Mouse (Mus musculus) CD4-positive, CD25-positive, alpha-beta regulatory T cell, adult 2 months (primary cell): ENCODE data around the gene Etv6.

ENCODE experiments used
- DNase-seq: peaks from one replicate; pipeline ENCODE4 v3.0.0-alpha.2; 2012; ENCODE audit warnings: low read depth, low spot score

Etv6 gene

GRCm38 (mm10) chr6:134206251-134206650, 170.8 kb downstream of the Etv6 start:
- no peak for DNase-seq

- DNase-seq: peak; percentile 80
These were observed 172.1 kb downstream of the Etv6 start for GRCm38 (mm10) chr6:134207391-134208179.

- no peak for DNase-seq
These were observed 172.9 kb downstream of the Etv6 start for GRCm38 (mm10) chr6:134208180-134208952.

- no peak for DNase-seq
These were observed 175.4 kb downstream of the Etv6 start for GRCm38 (mm10) chr6:134210675-134211457.

GRCm38 (mm10) chr6:134211458-134211776, 175.9 kb downstream of the Etv6 start:
- no peak for DNase-seq

DNA sequence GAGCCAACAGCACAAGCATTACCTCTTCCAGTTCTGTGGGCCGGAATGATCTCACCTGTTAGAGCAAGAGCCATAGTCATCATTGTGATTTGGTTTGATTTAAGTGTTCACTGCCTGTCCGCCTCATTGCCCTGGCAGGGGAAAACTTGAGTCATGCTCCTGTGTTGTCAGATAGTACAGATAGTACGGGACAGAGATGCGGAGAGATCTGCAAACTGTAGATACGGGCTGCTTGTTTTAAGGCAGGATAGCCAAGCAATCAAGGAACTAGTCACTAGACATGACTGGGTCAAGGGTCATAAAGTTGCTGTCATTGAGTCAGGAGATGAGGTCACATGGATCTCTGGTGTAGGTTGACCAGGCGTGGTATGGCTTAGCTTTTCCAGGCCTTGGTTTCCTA, 182.2 kb downstream of the Etv6 start:
- no peak for DNase-seq

DNA sequence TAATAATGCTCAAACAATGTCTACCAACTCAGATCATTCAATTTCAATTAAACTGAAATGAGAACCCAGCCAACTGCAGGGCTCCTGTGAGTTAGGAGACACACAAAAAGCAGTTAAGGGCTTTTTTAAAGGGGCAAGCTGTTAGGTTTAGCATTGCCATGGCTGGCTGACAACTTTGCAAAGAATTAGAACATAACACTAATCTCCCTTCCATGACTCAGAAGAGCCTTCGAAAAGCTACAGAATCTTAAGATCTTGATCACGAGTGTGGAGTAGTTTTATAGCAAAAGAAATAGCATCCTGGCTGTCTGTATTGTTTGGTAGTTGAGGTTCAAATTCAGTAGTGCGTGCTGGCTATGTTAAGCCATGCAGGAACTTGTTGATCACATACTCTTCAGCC, 182.9 kb downstream of the Etv6 start:
- DNase-seq: no peak

DNA sequence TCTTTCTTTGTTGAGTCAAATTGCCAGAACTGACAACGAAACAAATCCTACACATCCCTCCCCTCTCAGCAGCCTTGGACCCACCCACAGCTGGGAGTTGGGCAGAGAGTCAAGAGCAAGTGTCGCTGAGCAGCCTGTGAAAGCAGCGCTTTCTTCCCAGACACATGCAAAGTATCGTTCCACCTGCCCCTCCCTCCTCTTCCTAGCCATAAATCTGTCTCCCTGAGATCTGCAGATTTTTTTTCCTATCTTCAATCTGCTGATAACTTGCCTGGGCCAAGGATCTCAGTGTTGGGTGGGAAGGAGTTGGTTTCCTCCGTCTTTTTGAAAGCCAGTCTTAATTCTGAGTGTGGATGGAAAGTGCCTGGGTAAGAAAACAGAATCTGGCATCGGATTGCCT, 183.9 kb downstream of the Etv6 start:
- DNase-seq: no peak

DNA sequence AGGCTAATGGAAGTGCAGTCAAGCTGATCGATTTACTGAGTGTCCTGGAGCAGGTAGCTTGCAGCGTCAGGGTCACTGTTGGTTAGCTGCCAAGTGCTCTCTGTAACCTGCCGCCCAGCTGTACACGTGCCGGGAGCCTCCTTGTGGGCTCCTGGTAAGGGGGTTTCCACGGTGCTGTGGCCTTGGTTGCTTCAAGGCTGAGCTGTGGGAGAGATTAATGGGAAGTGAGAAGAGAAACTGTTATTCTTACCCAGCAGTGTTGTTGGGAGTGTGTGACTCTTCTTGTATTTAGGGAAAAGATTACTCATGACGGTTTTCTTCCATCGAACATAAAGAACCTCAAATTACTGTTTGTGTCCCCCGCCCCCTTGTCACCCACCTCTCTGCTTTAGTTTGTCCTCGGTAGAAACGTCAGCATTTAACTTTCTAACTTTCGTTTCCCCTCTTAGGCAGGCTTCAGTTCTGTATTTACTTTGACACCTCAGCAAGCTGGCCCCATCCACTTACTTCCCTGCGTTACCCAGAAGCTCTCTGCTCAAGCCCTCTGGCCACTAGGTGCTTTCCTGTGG, 184.8 kb downstream of the Etv6 start:
- peak; percentile 35 for DNase-seq

GRCm38 (mm10) chr6:134222248-134222929, 186.9 kb downstream of the Etv6 start:
- DNase-seq: no peak

GRCm38 (mm10) chr6:134225564-134225963, 190.1 kb downstream of the Etv6 start:
- peak; percentile 42 for DNase-seq

GRCm38 (mm10) chr6:134226349-134227169, 191.1 kb downstream of the Etv6 start:
- DNase-seq: no peak

- DNase-seq: no peak
These were observed 200.8 kb downstream of the Etv6 start for GRCm38 (mm10) chr6:134236311-134236710.

DNA sequence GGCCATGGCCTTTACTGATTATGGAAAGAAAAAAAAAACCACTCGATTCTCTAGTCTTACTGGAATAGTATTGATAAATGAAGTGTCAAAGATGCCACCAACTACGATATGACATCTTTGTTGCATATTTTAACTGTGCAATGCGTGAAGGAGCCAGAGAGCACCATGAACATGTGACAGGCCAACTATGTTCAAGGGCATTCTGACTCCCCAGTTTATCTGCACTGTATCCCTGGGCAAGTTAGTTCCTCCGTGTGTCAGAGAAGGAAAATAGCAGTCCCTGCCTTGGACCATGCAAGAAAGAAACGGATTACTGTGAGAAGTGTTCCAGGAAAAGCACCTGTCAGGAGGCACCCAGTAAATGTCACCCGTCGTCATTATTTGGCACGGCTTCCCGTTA, 203.0 kb downstream of the Etv6 start:
- no peak for DNase-seq

GRCm38 (mm10) chr6:134240988-134241387, 205.5 kb downstream of the Etv6 start:
- peak; percentile 48 for DNase-seq

DNA sequence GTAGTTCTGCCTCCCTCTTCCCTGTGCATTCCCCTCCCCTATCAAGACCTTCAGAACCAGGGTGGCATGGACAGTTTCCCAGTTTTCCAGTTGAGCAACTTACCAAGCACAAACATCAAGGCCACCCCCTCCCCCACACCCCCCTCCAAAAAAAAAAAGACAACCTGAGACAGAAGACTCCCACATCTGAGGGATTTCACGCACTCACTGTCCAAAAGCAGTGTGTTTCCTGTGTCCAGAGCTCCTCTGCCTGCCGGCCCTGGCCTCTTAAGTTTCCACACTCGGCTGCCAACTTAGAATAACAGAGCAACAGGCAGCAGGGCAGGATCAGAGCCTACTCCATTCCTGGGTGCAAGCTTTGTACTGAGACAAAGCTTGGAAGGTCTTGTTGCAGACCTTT, 207.6 kb downstream of the Etv6 start:
- DNase-seq: no peak

GRCm38 (mm10) chr6:134243546-134243945, 208.0 kb downstream of the Etv6 start:
- DNase-seq: no peak

GRCm38 (mm10) chr6:134244071-134244470, 208.6 kb downstream of the Etv6 start:
- DNase-seq: no peak

DNA sequence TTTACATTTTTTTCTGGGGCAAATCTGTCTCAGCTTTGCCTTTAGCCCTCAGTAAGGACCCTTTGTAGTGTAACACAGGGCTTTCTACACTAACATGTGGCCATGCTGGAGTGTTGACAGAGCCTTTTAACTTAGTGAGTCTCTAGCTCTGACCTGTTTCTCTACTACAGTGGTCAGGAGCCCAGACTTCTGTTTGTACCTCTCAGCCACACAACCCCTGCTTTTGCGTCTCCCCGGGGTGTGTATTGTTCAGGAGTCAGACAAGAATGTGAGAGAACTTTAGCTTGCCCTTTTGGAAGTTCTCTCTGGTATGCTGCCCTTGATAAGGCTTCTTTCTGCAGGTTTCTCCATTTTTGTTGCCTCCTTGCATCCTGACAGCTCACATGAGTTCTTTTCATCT, 210.6 kb downstream of the Etv6 start:
- DNase-seq: no peak

DNA sequence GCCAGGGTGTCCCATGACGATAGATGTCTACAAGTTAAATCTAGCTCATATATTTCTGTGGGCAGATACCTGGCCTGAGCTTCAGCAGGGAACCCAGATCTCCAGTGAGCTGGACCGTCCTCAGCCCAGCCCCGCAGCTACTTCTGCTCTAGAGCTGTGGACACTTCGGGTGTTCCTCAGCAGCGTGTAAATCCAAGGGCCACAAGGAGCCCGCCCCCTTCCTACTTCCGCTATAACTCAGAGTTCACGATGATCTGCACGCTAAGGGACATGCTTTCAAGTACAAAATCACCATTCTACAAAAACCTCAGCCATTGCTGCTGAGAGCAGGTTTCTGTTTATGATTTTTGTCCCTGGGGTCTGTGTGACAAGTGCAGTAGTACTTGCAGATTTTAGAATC, 211.8 kb downstream of the Etv6 start:
- DNase-seq: peak; percentile 47

DNA sequence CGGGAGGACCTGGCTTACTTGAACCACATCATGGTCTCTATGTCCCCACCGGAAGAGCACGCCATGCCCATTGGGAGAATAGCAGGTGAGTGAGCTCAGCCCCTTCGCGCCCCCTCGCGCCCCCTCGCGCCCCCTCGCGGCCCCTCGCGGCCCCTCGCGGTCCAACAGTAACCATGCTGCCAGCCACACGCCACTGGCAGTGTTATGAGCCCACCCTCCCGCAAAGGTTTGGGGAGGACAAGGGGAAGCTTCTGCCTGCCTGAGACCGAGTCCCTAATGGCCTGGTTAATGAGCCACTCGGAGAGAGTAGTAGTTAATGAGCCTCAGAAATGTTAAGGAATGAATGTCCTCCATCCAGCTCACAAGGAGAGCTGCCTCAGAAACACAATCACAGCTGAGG, 213.2 kb downstream of the Etv6 start:
- DNase-seq: no peak
